In the genomic region with DNA sequence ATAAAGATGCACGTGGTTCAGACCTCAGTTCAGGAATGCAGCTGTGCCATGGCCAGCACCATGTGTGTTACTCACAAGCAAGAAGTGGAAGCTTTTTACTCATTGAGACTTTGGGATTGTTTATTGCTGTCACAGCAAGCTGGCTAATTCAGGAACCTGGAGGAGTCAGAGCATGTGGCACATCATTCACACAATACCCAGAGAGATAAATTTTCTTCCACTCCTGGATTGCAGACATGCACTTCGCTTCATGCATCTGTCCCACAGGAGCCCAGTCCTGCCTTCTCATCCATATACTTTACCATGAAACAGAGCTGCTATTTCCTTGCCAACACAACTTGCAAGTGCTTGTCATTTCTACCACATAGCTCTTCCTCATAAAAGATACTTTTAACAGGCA, we compare ENCODE assay signal across 20 mouse cellular contexts. TPM values are rescaled to one million over a fixed set of nuclear protein-coding genes. Genes with fewer than 3 reads are reported as not detected.
DNase-seq lines count a peak whose midpoint lies in the region; TF ChIP-seq lines count a peak whose summit lies in the region.
"Had no signal": no experiment of that assay in that cellular context is flagged by ENCODE, and none has a peak within 500 bp of the region (broad histone marks: within the 10 kb centered on the region; RNA-seq: fewer than 3 reads in every experiment).

No protein-coding gene starts in this region.

- no peak overlapping the region for H3K4me3 ChIP-seq in left cerebral cortex, adult 2 months
- H3K4me3 ChIP-seq: embryonic facial prominence, embryonic 10.5 days; forebrain, embryonic 13.5 days; heart, embryonic 13.5 days; hindbrain, embryonic 12.5 days had no signal

- intact Hi-C loops in left cerebral cortex, adult 2 months (cut with DNase I), result no loop called here
- intact Hi-C loops in left cerebral cortex, postnatal 14 days (cut with DNase I), result no loop called here

- peak overlapping the region; percentile 69; the same call in 1 of the 2 replicates for H3K27ac ChIP-seq in left cerebral cortex, adult 2 months
- H3K27ac ChIP-seq: embryonic facial prominence, embryonic 10.5 days; forebrain, embryonic 13.5 days; heart, embryonic 13.5 days; hindbrain, embryonic 12.5 days had no signal

- DNase-seq in left cerebral cortex, adult 2 months (ENCODE audit: extremely low spot score in 1 of 2, low spot score in 2 of 2), result peak in 1 of 2 experiments; percentile 14
- no peak for DNase-seq in left cerebral cortex, postnatal 14 days (ENCODE audit: low spot score in 2 of 2)
- DNase-seq in right cerebral cortex, adult 18-20 months, result peak; percentile 35
- no peak for DNase-seq in right cerebral cortex, postnatal 4 days
- DNase-seq in mesoderm, embryonic 11.5 days (ENCODE audit: low read depth, low spot score), result peak; percentile 5
- no peak for DNase-seq in cerebellum, adult 9-10 months
- DNase-seq: adrenal gland, postnatal 14 days; cerebellum, adult 18-20 months; cerebellum, postnatal 10 days; forebrain, postnatal 0 days; gastrocnemius, postnatal 36 days; heart, adult 11 months; heart, postnatal 4 days had no signal

- no peak for TF ChIP-seq CTCF in left cerebral cortex, adult 2 months (IDR thresholded peaks at IDR 0.05)

RNA-seq across cellular contexts. Expression of gene Ankrd7, which starts 22.9 kb away (rescaled TPM):
- not detected for total RNA-seq in left cerebral cortex, adult 2 months (2021)
- not detected for total RNA-seq in left cerebral cortex, postnatal 14 days (2021)
- total RNA-seq: adrenal gland, adult 18-20 months; adrenal gland, postnatal 14 days; CH12.LX; gastrocnemius, adult 8-10 months; gastrocnemius, postnatal 36 days; heart, postnatal 4 days had no signal

RNA-seq across cellular contexts. Expression of gene Lsm8, which starts 40.7 kb away (rescaled TPM):
- 10 to 100 TPM; 26.8 to 31.5 TPM for total RNA-seq in left cerebral cortex, adult 2 months (2021)
- total RNA-seq in left cerebral cortex, postnatal 14 days (2021), result 10 to 100 TPM; 31.4 to 34.5 TPM

Comparison
In these comparisons a context has a peak if more than half of its experiments do, and no peak if none do; other contexts are left out.
1. DNase-seq: peak in right cerebral cortex, adult 18-20 months (single experiment) and mesoderm, embryonic 11.5 days (single experiment); none in left cerebral cortex, postnatal 14 days (0 of 2), right cerebral cortex, postnatal 4 days (single experiment) and cerebellum, adult 9-10 months (single experiment).